Mouse (Mus musculus) MEL-GATA-1-ER (cell line): Measurements from ENCODE around the gene Mrgpre.
A peak's percentile ranks its signal among the peaks of the same experiment; 100 is the strongest.

ENCODE experiments used
- DNase-seq: peaks from one replicate; pipeline ENCODE4 v3.0.0-alpha.2; 2012; ENCODE audit warnings: low read depth; ENCODE audit errors: extremely low read depth

Mrgpre gene

DNA sequence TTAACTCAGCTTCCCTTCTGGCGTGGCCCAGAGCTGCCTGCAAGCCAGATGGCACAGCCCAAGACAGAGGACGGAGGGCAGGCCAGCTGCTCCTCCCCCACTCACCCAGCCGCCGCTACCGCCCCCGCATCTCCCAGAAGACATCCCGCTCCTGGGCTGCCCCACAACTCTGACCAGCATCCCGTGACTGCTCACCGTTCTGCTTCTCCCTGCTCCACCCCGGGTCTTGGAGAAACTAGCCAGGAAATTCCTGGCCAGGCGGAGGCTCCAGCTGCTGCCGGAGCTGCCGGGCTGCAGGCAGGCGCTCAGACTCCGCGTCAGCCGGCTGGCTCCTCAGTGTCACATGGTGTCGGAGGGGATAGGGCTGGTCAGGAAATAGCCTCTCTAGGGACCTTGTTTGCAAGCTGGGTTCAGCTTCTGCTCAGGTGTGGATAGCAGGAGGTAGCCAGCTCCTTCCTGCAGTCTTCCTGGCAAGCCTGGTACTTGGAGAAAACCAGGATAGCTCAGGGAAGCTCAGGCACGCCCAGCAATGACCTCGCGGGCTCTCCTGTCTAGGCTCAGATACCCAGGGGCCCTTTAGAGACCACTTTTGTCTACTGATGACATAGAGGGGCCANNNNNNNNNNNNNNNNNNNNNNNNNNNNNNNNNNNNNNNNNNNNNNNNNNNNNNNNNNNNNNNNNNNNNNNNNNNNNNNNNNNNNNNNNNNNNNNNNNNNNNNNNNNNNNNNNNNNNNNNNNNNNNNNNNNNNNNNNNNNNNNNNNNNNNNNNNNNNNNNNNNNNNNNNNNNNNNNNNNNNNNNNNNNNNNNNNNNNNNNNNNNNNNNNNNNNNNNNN lies at the start of gene Mrgpre:
Gene Mrgpre, minus strand, starts transcription at position 505 of the 834 bp plus-strand sequence.
- no peak for DNase-seq

DNA sequence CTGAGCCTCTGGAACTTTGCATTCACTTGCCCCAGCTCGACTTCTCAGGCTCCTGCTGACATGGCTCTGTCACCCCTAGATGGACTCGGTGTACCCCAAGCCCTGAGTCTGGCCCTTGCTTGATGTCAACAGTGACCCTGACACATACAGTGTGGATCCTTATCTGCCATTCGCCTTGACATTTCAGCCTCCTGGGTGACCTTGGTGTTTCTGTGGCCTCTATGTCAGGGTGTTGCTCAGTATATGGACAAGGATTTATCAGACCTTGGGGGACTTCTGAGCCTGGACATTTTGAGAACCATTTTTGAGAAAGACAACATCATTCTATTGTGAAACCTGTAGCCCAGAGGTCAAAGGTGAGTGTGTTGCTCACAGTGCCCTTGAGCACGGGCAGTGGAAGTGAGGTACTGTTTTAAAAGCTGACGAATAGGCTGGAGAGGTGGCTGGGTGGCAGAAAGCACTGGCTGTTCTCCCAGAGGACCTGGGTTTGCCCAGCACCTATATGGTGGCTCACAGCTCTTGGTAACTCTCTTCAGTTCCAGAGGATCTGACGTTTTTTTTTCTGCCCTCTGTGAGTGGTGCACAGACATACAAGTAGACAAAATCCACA lies 49.4 kb upstream of the Mrgpre start:
- DNase-seq: no peak

DNA sequence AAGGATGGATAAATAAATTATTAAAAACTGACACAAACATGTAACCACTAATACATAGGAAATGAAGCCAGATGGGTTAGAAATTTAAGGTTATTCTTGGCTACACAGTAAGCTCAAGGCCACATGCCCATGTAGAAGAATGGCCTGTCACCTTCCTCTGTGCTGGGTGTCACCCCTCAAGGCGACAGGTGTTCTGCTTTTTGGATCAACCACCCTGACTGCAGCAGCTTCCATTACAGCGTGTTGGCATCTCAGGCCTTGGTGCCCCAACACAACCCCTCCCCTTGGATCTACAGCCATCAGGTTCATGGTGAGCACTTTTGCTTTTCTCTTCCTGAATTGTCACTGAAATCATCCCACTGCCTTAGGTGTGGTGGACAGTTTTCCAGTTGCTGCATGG lies 48.3 kb upstream of the Mrgpre start:
- DNase-seq: no peak

DNA sequence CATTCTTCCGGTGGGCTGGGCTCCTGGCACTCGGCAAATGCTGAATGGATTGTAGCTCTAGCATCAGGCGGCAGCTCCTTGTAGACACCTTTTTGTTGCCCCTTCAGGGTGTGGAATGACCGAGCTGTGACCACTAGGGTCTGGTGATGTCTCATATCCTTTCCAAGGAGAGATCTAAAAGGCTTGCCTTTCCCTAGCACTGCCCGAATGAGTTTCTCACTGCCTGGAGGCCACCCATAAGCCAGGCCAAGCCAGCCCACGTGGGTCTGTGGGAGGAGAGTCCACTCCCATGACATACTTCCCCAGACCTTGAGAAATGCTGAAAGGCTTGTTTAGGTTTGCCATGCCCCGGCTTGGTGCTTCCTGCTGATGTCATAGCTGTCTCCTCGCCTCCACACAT lies 47.9 kb upstream of the Mrgpre start:
- DNase-seq: no peak

DNA sequence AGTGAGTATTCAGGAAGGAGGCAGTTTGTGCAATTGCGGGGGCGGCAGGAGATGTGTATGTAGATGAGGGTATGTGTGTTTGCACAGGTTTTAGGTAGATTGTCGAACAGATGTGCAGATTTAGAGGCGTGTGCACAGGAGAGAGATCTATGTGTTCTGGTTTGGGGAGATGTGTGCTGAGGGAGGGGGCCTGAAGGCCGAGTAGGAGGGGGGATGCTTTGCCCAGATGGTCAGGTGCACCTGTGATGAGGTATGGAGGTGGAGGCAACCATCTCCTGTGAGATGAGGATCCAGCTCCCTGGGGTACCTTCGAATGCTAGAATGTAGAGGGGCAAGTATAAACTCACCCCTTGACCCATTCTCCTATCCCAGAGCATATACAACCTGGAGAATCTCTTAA lies 46.1 kb upstream of the Mrgpre start:
- DNase-seq: no peak

DNA sequence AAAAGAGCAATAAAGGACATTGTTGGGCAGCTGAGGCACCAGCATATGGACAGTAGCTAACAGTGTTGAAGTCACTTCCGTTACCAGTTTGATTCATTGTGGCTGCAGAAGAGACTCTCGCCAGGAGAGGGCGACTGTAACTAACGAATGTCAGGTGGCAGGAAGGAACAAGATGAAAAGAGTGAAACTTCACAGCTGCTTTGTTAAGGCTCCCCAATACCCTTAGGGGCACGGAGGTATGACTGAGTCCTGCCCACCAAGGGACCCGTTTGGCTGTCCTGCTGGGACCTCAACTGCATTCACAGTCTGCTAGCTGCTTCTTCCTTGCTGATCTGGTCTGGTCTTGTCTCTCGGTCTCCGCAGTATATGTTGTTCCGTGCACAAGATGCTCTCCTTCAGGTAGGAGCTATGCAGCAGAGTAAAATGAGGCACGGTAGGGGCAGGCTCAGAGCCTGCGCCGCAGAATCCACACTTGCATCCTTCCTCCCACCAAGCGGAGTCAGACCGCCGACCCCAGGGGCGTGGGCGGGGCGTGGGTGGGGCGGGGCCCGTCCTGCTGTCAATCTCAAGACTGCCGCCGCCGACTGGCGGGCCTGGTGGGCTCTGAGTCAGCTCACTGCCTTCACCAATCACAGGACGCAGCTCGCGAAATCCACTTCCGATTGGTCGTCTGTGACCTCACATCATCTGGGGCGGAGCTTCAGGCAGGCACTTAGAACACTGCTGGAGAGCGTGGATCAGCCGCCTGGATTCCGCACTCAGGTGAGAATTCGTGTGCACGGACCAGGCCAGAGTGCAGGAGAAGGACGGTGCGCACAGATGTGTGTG lies 45.4 kb upstream of the Mrgpre start:
- peak; percentile 95 for DNase-seq

DNA sequence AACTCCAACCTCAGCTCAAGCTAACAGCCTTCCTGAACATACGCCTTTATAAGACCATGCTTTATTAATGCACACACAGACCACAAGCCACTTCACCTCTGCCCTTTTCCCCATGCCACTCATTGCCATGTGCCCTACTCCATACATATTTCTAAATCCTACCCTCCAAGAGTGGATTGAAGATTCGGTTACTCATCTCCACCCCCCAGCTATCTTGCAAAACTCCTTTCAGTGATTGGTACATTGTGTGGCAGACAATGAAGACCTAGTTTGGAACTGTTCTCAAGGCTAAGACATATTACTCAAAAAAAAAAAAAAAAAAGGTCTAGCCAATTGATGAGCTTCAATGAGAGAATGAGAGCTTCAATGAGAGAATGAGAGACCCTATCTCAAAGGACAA lies 42.7 kb upstream of the Mrgpre start:
- DNase-seq: no peak

DNA sequence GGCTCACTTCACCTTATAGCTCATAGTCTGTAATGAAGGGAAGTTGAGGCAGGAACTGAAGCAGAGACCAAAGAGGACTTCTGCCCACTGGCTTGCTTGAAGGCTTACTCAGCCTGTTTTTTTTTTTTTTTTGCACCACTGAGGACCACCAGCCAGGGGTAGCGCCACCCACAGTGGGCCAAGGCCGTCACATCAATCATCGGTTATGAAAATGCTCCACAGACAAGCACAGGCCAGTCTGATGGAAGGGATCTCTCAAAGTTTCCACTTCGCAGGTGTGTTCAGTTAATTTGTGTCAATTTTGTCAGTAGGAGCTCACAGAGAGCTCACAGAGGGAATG lies 38.9 kb upstream of the Mrgpre start:
- no peak for DNase-seq

DNA sequence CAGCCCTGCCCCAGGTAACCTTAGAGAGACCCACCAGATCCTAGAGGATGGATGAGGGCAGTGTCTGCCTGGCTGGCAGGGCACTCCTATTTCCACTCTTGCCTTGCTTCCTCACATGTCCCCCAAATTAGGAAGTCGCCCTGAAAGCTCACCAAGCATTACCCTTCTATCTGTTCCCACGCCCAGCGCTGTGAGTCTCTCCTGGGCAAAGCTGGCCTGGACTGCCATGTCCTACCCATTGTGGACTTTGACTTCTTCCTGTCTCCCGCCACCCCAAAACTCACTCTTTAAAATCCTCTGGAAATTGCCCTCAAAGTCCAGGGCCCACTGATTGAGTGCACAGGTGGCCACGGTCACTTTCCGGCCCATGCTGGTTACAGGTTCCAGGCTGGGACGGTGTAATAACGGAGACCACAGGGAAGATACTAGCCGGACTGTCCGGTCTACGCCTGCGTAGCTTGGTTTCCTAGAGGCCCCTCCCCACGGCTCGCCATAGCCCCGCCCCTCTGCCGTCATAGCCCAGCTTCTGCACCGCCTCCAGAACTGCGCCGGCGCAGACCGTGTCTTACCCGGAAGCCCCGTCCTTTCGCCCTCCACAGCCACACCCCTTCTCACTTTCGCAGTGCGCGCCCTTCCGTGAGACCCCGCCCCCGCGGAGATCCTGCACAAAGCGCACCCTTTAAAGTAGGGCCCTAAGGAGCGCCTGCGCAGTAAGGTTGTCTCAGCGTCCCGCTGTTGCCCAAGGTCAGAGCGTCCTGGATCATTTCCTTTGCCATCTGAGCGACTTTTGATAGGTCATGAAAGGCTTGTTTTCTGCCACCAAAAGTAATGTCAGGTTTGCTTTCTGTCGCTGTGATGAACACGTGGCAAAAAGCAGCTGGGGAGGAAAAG lies 38.3 kb upstream of the Mrgpre start, which contains the start of the genes Nadsyn1 and Dhcr7:
Gene Nadsyn1, minus strand, starts transcription at position 475 of the 891 bp plus-strand sequence.
Gene Dhcr7, plus strand, starts transcription at position 771 of the 891 bp plus-strand sequence.
- DNase-seq: peak; percentile 85

DNA sequence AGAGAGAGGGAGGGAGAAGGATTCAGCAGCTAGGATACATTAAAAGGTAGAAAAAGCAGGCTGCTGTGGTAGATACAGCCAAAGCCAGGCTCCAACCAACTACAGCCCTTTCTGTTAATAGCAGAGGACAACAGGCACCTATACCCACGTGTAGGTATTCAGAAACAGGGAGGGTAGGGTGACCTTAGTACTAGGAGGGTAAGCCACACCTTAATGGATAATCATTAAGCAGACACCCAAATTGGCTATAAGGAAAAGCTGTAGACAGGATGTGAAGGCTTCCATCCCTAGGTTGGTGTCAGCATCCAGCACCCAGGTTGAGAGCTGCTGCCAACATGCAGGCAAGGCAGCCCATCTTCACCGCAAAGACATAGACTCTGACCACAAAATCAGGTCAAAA lies 36.9 kb upstream of the Mrgpre start:
- DNase-seq: no peak

DNA sequence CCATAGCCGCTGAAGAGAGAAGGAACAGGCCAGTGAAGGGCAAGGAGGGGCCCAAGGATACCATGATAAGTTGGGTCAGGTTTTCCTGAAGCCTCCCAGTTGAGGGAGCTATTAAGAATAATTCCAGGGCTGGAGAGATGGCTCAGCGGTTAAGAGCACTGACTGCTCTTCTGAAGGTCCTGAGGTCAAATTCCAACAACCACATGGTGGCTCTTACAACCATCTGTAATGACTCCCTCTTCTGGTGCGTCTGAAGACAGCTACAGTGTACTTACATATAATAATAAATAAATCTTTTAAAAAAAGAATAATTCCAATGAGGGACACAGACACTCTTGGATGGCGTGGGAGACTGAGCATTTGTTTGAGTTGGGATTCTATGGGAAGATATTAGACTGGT lies 34.9 kb upstream of the Mrgpre start:
- no peak for DNase-seq

DNA sequence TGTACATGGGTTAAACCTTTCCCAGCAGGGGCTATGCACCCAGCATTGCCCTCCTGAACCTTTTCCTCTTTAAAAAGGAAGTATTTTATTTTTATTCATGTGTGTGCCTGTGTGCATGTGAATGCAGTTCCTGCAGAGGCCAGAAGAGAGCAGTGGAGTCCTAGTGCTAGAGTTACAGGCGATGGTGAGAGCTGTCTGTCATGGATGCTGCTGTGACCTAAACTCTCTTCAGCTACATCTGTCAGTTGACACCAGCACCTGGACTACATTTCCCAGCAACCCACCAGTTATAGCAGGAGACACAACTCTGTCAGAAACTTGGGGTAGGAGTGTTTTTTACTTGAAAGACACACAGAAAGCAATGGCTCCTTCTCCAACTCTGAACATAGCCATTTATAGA lies 24.6 kb upstream of the Mrgpre start:
- DNase-seq: peak; percentile 32

DNA sequence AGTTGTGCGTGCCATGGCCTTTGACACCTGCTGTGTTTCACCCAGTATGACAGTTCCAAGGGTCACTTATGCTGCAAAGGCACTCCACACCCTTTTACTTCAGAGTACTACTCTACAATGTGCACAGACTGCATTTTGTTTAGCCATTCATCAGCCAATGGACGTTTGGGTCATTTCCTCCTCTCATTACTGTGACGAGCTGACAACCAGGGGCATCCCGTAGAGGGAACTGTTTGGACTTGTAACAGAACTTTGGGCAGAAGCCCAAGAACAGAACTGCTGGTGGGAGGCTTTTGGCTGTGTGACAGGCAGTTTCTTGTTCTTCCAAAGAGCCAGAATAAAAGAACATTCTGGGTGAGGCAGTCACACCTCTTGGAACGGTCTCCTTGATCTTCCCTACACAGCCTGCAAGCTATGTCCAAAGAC lies 20.9 kb upstream of the Mrgpre start:
- DNase-seq: no peak

DNA sequence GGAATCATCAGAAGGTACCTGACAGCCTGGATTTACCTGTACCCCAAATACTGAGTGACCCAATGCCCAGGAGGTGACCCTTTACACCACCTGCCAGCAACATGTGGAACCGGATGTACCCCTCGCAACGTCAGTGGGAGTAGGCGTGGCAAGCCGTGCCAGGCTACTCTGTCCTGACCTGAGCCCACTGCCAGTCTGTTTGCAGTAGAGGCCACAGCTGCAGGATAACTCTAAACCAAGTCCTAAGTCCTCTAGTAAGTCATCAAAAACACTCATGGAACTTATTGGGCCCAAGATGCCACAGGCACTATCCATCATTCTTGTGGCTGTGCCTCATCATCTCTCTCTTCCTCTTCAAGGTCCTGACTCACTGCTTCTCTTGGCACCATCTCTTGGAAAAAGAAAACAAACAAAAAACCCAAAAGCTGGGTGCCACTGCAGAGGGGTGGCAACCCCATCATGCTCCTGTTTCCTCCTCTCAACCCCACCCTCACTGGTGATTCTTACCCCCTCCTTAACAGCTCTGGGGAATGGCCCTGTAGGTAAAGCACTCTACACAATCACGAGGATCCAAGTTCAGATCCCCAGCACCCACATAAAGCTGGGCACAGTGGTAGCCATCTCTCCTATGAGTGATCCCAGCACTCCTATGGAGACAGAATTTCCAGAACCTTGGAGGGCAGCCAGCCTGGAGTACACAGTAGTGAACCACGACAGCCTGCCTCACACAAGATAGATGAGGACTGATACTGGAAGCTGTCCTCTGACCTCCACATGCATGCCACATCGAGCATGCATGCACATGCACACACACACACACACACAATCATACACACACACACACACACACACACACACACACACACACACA lies 17.1 kb upstream of the Mrgpre start:
- no peak for DNase-seq

DNA sequence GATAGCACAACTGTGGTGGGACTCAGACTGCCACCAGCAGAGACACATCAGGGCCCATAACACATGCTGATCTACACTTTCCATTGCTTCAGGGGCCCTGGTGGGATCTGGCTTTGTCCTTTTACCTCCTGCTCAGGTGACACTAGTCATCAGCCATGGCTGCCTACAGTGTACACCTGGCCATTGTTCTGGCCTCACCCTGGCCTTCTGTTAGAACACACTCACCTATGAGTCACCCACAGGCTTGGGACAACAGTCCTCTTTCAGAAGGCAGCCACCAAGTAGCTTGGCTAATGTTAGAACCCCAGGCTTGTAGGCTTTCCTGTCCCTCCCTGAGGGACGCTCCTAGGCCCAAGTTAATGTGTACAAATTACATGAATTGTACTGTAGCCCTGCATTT lies 16.5 kb upstream of the Mrgpre start:
- DNase-seq: no peak

DNA sequence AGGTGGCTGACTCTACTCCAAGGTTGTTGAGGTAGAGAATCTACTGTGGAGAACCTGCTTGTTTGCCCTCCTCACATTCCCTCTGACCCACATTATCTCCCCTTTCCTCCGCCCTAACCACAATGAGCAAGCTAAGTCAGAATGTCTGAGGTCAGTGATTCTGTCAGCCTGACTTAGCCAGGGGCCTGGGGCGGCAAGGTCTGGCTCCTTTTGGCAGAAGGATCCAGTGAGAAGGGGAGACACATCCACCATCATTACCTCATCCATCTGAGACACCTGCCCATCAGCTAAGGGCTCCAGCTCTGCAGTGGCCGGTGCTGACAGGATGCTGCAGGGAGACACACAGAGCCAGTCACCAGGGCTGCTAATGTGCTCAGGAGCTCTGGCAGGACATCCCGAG lies 14.5 kb upstream of the Mrgpre start:
- DNase-seq: no peak

DNA sequence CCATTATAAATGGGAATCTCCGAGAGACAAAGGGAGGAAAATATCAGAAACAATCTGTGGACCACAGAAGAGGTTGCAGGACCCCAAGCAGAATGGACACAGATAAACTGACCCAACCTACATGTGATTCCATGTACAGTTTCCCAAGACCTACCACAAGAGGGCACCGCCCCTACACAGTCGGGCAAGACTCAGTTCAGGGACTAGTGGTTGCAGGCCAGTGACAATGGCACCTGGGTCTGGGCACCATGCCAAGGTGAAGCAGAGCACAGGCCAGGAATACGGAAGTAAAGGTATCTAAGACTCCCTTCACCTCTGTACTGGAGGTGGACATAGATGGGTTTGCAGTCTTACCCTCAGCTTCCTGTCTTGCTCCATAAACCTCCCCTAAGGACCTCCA lies 8.8 kb upstream of the Mrgpre start:
- DNase-seq: peak; percentile 26

DNA sequence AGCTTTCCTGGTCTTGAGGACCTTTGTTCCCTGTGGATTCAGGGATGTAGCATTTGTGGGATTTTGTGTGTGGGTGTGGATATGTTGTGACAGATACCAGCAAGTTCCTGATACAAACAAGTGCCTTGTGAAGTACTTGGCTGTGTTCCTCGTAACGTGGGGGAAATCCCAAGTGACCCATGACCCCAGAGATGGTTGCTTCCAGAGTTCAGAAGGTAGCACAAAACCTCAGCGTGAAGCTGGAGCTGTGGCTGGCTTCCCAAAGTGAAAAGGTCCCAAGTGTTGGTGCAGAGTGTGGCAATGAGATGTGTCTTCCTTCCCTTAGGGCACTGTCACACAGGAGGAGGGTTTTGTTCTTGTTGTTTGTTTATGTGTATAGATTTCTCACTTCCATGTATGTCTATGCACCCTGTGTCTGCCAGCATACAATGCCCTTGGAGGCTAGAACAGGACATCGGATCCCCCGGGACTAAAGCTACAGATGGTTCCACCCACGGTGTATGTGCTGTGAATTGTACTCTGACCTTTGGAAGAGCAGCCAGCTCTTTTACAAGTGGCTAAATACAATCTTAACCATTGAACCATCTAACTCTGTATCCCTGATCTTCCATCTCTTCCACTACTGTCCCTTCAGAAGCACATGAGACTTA lies 8.2 kb upstream of the Mrgpre start:
- no peak for DNase-seq

DNA sequence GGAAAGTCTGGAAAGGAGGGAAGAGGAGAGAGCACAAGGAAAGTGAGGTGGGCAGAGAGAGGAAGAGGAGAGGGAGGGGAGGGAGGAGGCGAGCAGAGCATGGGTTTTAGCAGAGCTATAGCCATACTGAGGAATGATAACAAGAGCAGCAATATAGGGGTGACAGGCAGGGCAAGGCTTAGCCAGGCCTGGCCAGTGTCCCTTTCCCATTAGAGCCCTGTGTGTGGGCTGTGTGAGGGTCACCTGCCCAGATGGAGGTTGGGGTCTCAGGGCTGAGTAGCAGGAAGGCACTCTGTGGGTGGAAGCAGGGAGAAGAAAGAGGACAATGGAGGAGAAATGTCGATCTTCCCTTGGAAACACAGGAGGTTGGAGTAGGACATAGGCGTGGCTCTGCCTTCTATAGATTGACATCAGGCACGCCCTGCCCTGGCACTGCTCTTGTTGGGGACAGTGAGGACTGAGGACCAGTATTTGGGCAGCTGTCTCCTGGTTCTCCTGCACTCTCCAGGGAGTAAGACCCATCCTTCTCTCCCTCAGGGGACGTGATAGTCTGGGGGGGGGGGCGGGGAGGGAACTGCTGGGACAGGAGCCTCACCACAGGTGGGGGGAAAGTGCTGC lies 813 bp downstream of the Mrgpre start:
- DNase-seq: no peak
